Mouse (Mus musculus): ENCODE measurements around the gene Mad1l1. TPM values are rescaled to one million over a fixed set of nuclear protein-coding genes. Genes with fewer than 3 reads are reported as not detected.
A peak's percentile ranks its signal among the peaks of the same experiment; 100 is the strongest.

Mad1l1 gene
- total and polyA plus RNA-seq, 2 experiments: 6.7 to 14.4 TPM

GRCm38 (mm10) chr5:140110024-140110423, 211.3 kb downstream of the Mad1l1 start:
- WGBS: 56% methylated on average over 3 of the region's 3 CpGs
- H3K4me3 ChIP-seq (ENCODE audit: insufficient read depth, low read depth, low read length): no peak overlapping the region
- TF ChIP-seq CTCF (IDR thresholded peaks at IDR 0.05; ENCODE audit: low read depth, low read length): no peak
- no peaks in the 10 kb centered on the region for H3K27me3 ChIP-seq (ENCODE audit: control insufficient read depth, insufficient read depth, low read length)
- DNase-seq (ENCODE audit: extremely low read depth, low read depth, low spot score): no peak
- peaks cover 45% of the 10 kb centered on the region for H3K4me1 ChIP-seq (ENCODE audit: control insufficient read depth, insufficient read depth, low read length)
- no peaks in the 10 kb centered on the region for H3K79me2 ChIP-seq (ENCODE audit: control insufficient read depth, insufficient read depth, low read length)
- H3K9ac ChIP-seq (ENCODE audit: low read depth, low read length): no peak overlapping the region
- no peaks in the 10 kb centered on the region for H3K36me3 ChIP-seq (ENCODE audit: control insufficient read depth, insufficient read depth, low read length)
- H3K27ac ChIP-seq (replicated peaks; ENCODE audit: insufficient read depth, low read depth, low read length): no peak overlapping the region

DNA sequence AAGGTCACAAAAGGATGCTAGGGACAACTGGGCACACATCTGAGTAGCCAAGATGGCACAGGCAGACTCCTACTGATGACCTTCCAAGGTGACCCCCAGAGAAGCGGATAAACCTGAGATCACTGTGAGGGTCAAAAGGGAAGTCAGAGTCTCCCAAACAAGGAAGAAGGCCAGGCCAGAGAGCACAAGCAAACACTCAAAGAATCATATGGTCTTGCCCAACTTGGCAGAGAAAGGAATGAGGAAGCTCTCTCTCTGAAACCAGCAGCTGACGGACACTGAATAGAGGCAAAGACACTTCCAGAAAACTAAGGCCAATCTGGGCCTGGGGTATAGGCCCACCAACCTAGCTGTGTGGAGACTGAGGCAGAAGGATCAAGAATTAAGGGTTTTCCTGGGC, 213.4 kb downstream of the Mad1l1 start:
- peak; percentile 79 for DNase-seq (ENCODE audit: extremely low read depth, low read depth, low spot score)
- WGBS: 11% methylated on average over 2 of the region's 2 CpGs
- Histone ChIP-seq H3K27ac (replicated peaks; ENCODE audit: insufficient read depth, low read depth, low read length) (peak overlapping the region; percentile 81), H3K79me2 (ENCODE audit: control insufficient read depth, insufficient read depth, low read length) (no peaks in the 10 kb centered on the region), H3K4me3 (ENCODE audit: insufficient read depth, low read depth, low read length) (no peak overlapping the region), H3K9ac (ENCODE audit: low read depth, low read length) (no peak overlapping the region), H3K27me3 (ENCODE audit: control insufficient read depth, insufficient read depth, low read length) (no peaks in the 10 kb centered on the region), H3K36me3 (ENCODE audit: control insufficient read depth, insufficient read depth, low read length) (no peaks in the 10 kb centered on the region), H3K4me1 (ENCODE audit: control insufficient read depth, insufficient read depth, low read length) (peaks cover 43% of the 10 kb centered on the region)
- no peak for TF ChIP-seq POLR2A (IDR thresholded peaks at IDR 0.05; ENCODE audit: extremely low read depth, insufficient read depth, low read length)

DNA sequence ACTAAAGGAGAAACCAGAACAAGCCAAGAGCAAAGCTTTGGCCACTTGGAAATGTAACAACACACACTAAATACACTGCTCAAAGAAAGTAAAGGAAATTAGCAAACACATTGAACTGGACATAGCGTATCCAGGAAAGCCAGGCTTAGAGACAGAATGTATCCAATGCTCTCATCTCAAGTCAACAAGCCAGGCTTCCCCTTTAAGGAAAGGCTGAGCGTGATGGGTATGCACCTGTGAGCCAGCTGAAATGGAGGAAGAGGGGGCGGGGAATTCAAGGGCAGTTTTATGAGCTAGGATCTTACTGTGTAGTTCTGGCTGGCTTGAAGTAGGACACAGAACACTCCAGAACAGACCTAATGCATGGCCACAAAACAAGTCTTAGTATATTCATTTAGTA, 215.3 kb downstream of the Mad1l1 start:
- 0 out of 2 replicates have a peak overlapping the region, but pooled peaks have one; percentile 5 for H3K9ac ChIP-seq (ENCODE audit: low read depth, low read length)
- H3K27me3 ChIP-seq (ENCODE audit: control insufficient read depth, insufficient read depth, low read length): no peaks in the 10 kb centered on the region
- no peaks in the 10 kb centered on the region for H3K36me3 ChIP-seq (ENCODE audit: control insufficient read depth, insufficient read depth, low read length)
- TF ChIP-seq CTCF (IDR thresholded peaks at IDR 0.05; ENCODE audit: low read depth, low read length) (no peak), POLR2A (IDR thresholded peaks at IDR 0.05; ENCODE audit: extremely low read depth, insufficient read depth, low read length) (no peak)
- no peak overlapping the region for H3K4me3 ChIP-seq (ENCODE audit: insufficient read depth, low read depth, low read length)
- DNase-seq (ENCODE audit: extremely low read depth, low read depth, low spot score): no peak
- peaks cover 35% of the 10 kb centered on the region for H3K4me1 ChIP-seq (ENCODE audit: control insufficient read depth, insufficient read depth, low read length)
- no peaks in the 10 kb centered on the region for H3K79me2 ChIP-seq (ENCODE audit: control insufficient read depth, insufficient read depth, low read length)
- H3K27ac ChIP-seq (replicated peaks; ENCODE audit: insufficient read depth, low read depth, low read length): peak overlapping the region; percentile 84
- WGBS: 78% methylated on average over 3 of the region's 3 CpGs

DNA sequence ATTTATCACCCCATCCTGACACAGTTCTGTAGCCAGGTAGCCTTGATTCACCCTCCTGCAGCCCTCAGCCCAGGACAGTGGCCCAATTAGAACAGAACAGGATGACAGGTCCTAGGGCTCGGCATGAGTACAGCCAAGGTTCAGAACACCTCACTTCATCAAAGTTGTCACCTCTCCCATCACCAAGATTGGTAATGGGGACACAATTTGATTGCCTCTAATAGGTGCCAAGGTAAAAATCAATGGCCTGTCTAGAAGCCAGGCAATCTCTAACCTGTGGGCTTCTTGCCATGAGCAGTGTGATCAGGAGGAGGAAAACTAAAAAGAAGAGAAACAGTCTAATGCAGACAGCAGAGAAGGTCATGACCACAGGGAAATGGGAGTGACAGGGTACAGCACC, 216.5 kb downstream of the Mad1l1 start:
- peak overlapping the region; percentile 84 for H3K27ac ChIP-seq (replicated peaks; ENCODE audit: insufficient read depth, low read depth, low read length)
- peak overlapping the region; percentile 7 for H3K4me3 ChIP-seq (ENCODE audit: insufficient read depth, low read depth, low read length)
- peaks cover 35% of the 10 kb centered on the region for H3K4me1 ChIP-seq (ENCODE audit: control insufficient read depth, insufficient read depth, low read length)
- TF ChIP-seq CTCF (IDR thresholded peaks at IDR 0.05; ENCODE audit: low read depth, low read length) (no peak), POLR2A (IDR thresholded peaks at IDR 0.05; ENCODE audit: extremely low read depth, insufficient read depth, low read length) (no peak)
- H3K36me3 ChIP-seq (ENCODE audit: control insufficient read depth, insufficient read depth, low read length): no peaks in the 10 kb centered on the region
- H3K27me3 ChIP-seq (ENCODE audit: control insufficient read depth, insufficient read depth, low read length): no peaks in the 10 kb centered on the region
- H3K9ac ChIP-seq (ENCODE audit: low read depth, low read length): peak overlapping the region; percentile 40
- no peaks in the 10 kb centered on the region for H3K79me2 ChIP-seq (ENCODE audit: control insufficient read depth, insufficient read depth, low read length)
- DNase-seq (ENCODE audit: extremely low read depth, low read depth, low spot score): peak; percentile 99
- 11% methylated on average over 1 of the region's 1 CpGs for WGBS

DNA sequence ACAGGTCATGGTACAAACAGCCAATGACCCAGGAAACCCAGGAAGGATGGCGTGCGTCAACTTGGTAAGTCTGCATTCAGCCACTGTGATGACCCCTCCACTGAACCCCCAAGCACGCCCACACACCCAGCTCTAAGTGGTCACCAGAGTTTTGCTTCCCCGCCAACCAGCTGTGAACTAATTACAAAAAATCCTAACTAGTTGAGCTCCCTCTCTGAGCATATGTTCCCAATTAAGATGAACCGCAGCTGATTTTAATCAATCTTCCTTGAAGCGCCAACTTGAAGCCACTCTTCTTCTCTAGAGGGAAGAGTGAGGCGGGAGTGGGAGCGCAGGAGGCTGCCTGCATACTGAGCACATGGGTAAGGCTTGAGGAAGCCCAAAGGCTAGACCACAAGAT, 218.6 kb downstream of the Mad1l1 start:
- Histone ChIP-seq H3K27ac (replicated peaks; ENCODE audit: insufficient read depth, low read depth, low read length) (no peak overlapping the region), H3K4me3 (ENCODE audit: insufficient read depth, low read depth, low read length) (no peak overlapping the region), H3K4me1 (ENCODE audit: control insufficient read depth, insufficient read depth, low read length) (peaks cover 28% of the 10 kb centered on the region), H3K79me2 (ENCODE audit: control insufficient read depth, insufficient read depth, low read length) (no peaks in the 10 kb centered on the region), H3K36me3 (ENCODE audit: control insufficient read depth, insufficient read depth, low read length) (no peaks in the 10 kb centered on the region), H3K9ac (ENCODE audit: low read depth, low read length) (no peak overlapping the region), H3K27me3 (ENCODE audit: control insufficient read depth, insufficient read depth, low read length) (no peaks in the 10 kb centered on the region)
- WGBS: 94% methylated on average over 8 of the region's 8 CpGs
- no peak for TF ChIP-seq CTCF (IDR thresholded peaks at IDR 0.05; ENCODE audit: low read depth, low read length)
- no peak for TF ChIP-seq POLR2A (IDR thresholded peaks at IDR 0.05; ENCODE audit: extremely low read depth, insufficient read depth, low read length)
- no peak for DNase-seq (ENCODE audit: extremely low read depth, low read depth, low spot score)

DNA sequence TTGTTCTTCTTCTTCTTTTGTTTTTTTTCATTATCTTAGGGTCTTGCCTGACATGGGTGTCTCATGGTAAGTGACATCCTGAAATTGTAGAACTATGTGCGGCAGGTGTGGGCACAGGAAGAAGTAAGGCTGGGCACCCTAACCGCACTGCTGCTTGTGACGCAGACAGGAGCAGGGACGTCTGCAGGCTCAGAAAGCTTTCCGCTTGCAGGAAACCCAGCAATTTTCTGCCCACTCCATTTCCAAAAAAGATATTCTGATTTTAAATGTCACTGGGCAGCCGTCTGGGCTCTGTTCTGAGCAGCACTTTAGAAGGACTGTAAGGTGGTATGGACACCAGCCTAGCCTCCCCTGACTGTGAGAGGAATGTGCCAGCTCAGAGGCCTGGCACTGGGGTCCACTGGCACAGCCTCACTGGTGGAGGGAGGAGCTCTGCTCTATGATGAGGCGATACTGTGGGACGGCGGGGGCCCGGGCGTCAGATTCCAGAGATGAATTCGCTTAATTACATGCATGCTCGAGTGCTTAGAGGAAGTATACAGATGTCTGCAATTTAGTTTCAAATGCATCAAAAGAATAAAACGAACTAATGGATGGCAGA, 219.8 kb downstream of the Mad1l1 start:
- 96% methylated on average over 14 of the region's 14 CpGs for WGBS
- Histone ChIP-seq H3K36me3 (ENCODE audit: control insufficient read depth, insufficient read depth, low read length) (no peaks in the 10 kb centered on the region), H3K79me2 (ENCODE audit: control insufficient read depth, insufficient read depth, low read length) (no peaks in the 10 kb centered on the region), H3K4me3 (ENCODE audit: insufficient read depth, low read depth, low read length) (no peak overlapping the region), H3K27me3 (ENCODE audit: control insufficient read depth, insufficient read depth, low read length) (no peaks in the 10 kb centered on the region), H3K4me1 (ENCODE audit: control insufficient read depth, insufficient read depth, low read length) (peaks cover 25% of the 10 kb centered on the region), H3K27ac (replicated peaks; ENCODE audit: insufficient read depth, low read depth, low read length) (no peak overlapping the region), H3K9ac (ENCODE audit: low read depth, low read length) (no peak overlapping the region)
- TF ChIP-seq CTCF (IDR thresholded peaks at IDR 0.05; ENCODE audit: low read depth, low read length) (no peak), POLR2A (IDR thresholded peaks at IDR 0.05; ENCODE audit: extremely low read depth, insufficient read depth, low read length) (no peak)
- no peak for DNase-seq (ENCODE audit: extremely low read depth, low read depth, low spot score)

Data from liver, adult 2 months (tissue).